Mouse (Mus musculus) midbrain, embryonic 14.5 days (tissue): ENCODE data around the gene Xpnpep1. TPM values are rescaled to one million over a fixed set of nuclear protein-coding genes. Genes with fewer than 3 reads are reported as not detected.

Source experiments
- ATAC-seq: fragments of 200-750 bp; cut with Nextera tagmentation; 2 replicates; pipeline ENCODE4 v1.8.0; 2017; ENCODE audit warnings: moderate number of reproducible peaks, moderate library complexity; ENCODE audit not compliant: low FRiP score, low TSS enrichment
- DNase-seq: peaks from one replicate; pipeline ENCODE4 v3.0.0-alpha.2; 2015
- H3K27ac ChIP-seq: fragments of 300-500 bp; sonication (generic); replicated peaks from 2 replicates; pipeline ENCODE4 v1.5.1; 2014; ENCODE audit warnings: mild to moderate bottlenecking, low read depth, low read length, moderate library complexity
- H3K27me3 ChIP-seq: fragments of 300-500 bp; sonication (generic); 2 replicates; pipeline ENCODE4 v1.6.1; 2014; ENCODE audit warnings: low read length, control low read depth, mixed read lengths; ENCODE audit not compliant: control insufficient read depth, insufficient read depth
- H3K36me3 ChIP-seq: fragments of 300-500 bp; sonication (generic); 2 replicates; pipeline ENCODE4 v1.6.1; 2014; ENCODE audit warnings: low read length, control low read depth; ENCODE audit not compliant: control insufficient read depth, insufficient read depth
- H3K4me1 ChIP-seq: fragments of 300-500 bp; sonication (generic); 2 replicates; pipeline ENCODE4 v1.6.1; 2014; ENCODE audit warnings: mild to moderate bottlenecking, antibody characterized with exemption, low read length, control low read depth; ENCODE audit not compliant: control insufficient read depth, insufficient read depth
- H3K4me2 ChIP-seq: fragments of 300-500 bp; sonication (generic); 2 replicates; pipeline ENCODE4 v1.6.1; 2014; ENCODE audit warnings: mild to moderate bottlenecking, low read length, moderate library complexity
- H3K4me3 ChIP-seq: fragments of 300-500 bp; sonication (generic); replicated peaks from 2 replicates; pipeline ENCODE4 v1.5.1; 2014; ENCODE audit warnings: low read depth, low read length
- H3K9ac ChIP-seq: fragments of 300-500 bp; sonication (generic); replicated peaks from 2 replicates; pipeline ENCODE4 v1.6.1; 2014; ENCODE audit warnings: mild to moderate bottlenecking, low read length, moderate library complexity
- H3K9me3 ChIP-seq: fragments of 300-500 bp; sonication (generic); 2 replicates; pipeline ENCODE4 v1.6.1; 2016; ENCODE audit warnings: low read length, control low read depth, mixed read lengths; ENCODE audit not compliant: control insufficient read depth
- WGBS: fragments of 180-500 bp; shearing (Covaris S2); extraction: QIAGEN DNeasy Blood & Tissue Kit; methylation state at CpG from one replicate; pipeline ENCODE4 v1.1.7; 2014; 5-methylcytosine and 5-hydroxymethylcytosine counted together
- polyA plus RNA-seq: library from polyadenylated mRNA; unstranded; fragments of >200 nt; fragmentation: Nextera tagmentation; extraction: Ambion mirVana; gene quantifications from 2 replicates; pipeline ENCODE4 v1.2.1, GENCODE M21; 2014

Gene Xpnpep1
- polyA plus RNA-seq, 1 experiment from 2014 or later, result 136 TPM

DNA sequence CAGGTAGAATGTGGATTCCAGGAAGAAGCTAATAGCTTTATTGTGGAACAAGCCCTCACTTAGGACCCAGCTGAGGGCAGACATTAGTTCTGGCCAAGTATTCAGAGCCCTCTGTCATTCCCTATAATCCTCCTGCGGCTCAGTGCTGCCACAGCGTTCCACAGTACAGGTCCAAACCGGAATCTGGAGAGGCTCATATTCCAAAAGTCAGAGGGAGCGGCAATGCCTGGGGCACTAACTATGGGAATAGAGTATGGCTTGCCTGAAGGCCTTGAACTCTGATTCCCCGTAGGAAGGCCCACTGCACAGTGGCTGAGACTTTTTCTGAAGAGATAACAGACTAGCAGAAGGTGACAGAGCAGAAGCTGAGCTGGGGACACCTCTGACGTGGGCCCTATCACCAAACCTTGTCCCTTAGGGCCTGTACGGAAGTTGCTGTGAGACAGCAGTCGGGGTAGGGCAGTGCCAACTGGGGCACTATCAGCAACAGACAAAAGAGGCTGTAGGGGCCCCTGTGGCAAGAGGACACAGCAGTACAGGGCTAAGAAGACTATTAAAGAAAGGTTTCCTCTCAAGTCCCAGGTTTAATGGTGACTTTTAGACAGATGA lies 18.8 kb upstream of the Xpnpep1 start:
- DNase-seq, result no peak
- 90% methylated on average over 8 of the region's 8 CpGs for WGBS

DNA sequence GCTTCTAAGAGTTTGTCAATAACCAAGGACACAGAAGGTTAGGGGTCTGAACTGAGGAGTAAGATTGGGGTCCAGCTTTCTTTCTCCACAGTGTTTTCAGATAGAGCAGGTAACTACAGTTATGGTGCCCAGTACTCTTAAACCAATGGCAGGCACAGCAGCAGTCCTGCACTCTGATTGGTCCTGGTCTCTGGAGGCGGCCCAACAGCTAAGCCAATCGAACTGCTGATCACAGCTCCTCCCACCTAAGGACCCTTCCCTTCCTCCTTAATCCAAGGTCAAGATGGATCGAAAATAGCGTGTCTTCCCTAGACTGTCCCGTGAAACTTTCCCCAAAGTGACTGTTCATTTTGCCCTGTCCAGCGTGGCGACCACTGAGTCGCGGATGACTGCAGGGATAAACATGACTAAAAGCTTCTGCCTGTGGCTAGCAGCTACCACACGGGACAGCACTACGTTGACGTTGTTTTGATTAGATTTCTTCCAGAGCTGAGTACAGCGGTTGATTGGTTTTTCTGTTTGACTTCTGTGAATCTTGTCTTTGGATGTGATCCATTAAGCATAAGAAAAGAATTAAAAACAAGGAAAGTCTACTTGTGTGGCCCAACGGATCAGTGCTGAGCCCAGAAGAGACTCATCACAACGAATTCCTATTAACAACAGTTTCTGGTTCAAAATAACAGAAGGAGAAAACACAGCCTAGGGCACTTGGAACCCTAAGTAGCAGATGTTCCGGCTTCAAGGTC lies 18.1 kb upstream of the Xpnpep1 start:
- Histone ChIP-seq H3K4me3 (no peak overlapping the region), H3K36me3 (no peaks in the 10 kb centered on the region), H3K27me3 (no peaks in the 10 kb centered on the region), H3K27ac (no peak overlapping the region), H3K4me2 (no peak overlapping the region), H3K9me3 (no peaks in the 10 kb centered on the region), H3K9ac (no peak overlapping the region), H3K4me1 (no peaks in the 10 kb centered on the region)
- DNase-seq, result no peak
- 90% methylated on average over 16 of the region's 16 CpGs for WGBS
- no peak for ATAC-seq

More for the DNA sequence above, 18.8 kb upstream of the Xpnpep1 start:
- no peak for ATAC-seq
- H3K4me2 ChIP-seq, result no peak overlapping the region
- H3K4me3 ChIP-seq, result no peak overlapping the region
- no peaks in the 10 kb centered on the region for H3K36me3 ChIP-seq
- no peaks in the 10 kb centered on the region for H3K4me1 ChIP-seq
- H3K27me3 ChIP-seq, result no peaks in the 10 kb centered on the region
- H3K27ac ChIP-seq, result no peak overlapping the region
- H3K9me3 ChIP-seq, result no peaks in the 10 kb centered on the region
- H3K9ac ChIP-seq, result no peak overlapping the region

DNA sequence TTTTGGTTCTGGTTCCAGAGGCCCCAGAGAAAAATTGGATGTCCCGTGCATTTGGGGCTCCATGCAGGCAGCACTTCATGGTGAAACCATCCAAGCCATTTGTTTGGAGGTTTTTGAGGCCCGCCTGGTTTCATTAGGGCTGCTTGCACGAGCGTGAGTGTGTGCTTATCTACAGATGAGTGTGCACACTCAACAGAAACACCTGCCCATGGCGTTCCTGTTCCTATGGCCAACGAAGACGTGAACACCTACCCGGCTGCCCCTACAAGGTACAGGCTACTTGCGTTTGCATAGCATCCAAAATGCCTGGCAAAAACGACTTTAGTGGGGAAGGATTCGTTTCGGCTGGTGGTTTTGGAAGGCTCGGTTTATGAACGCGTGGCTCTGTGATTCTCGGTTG lies 13.3 kb upstream of the Xpnpep1 start:
- Histone ChIP-seq H3K36me3 (no peaks in the 10 kb centered on the region), H3K9ac (no peak overlapping the region), H3K27ac (no peak overlapping the region), H3K4me3 (no peak overlapping the region), H3K27me3 (no peaks in the 10 kb centered on the region), H3K4me2 (no peak overlapping the region), H3K4me1 (0 out of 2 replicates have a peak, but pooled peaks cover 3% of the 10 kb centered on the region), H3K9me3 (peaks cover 4% of the 10 kb centered on the region; the same call in 1 of the 2 replicates)
- no peak for DNase-seq
- ATAC-seq, result no peak
- 92% methylated on average over 16 of the region's 16 CpGs for WGBS

DNA sequence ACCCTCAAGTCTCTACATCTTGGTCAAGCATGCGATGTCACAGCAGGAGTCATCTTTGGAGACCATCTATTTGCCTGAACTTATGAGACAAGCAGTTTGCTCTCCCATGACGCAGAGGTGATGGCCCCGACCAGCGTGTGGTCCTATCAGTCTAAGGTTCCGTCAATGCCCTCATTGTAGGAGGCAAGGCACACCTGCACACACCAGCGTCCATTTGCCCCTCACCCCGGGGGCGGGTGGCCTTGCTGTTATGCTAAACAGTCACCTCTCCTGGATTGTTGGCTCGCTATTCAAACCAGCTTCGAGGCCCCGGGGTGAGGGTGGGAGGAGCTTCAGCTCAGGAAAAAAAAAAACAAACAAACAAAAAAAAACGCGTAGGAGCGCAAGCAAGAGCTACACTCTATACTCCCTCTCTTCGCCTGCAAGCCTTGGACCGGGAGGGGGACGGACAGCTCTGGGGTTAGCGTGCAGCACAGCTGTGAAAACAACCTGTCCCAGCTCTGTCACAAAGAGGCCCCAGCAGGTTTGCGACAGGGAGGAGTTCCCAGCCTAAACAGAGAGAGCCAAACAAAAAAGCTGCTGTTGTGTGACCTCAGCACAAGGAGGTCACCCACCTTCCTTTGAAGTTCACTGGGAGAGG lies 12.1 kb upstream of the Xpnpep1 start:
- H3K4me1 ChIP-seq, result 0 out of 2 replicates have a peak, but pooled peaks cover 3% of the 10 kb centered on the region
- WGBS, result 18% methylated on average over 19 of the region's 19 CpGs
- H3K9ac ChIP-seq, result no peak overlapping the region
- H3K9me3 ChIP-seq, result peaks cover 4% of the 10 kb centered on the region; the same call in 1 of the 2 replicates
- no peak overlapping the region for H3K27ac ChIP-seq
- H3K4me3 ChIP-seq, result no peak overlapping the region; the same call in 1 of the 2 replicates
- H3K4me2 ChIP-seq, result peak overlapping the region; percentile 42
- DNase-seq (peak; percentile 34), ATAC-seq (no peak)
- no peaks in the 10 kb centered on the region for H3K27me3 ChIP-seq
- H3K36me3 ChIP-seq, result no peaks in the 10 kb centered on the region

DNA sequence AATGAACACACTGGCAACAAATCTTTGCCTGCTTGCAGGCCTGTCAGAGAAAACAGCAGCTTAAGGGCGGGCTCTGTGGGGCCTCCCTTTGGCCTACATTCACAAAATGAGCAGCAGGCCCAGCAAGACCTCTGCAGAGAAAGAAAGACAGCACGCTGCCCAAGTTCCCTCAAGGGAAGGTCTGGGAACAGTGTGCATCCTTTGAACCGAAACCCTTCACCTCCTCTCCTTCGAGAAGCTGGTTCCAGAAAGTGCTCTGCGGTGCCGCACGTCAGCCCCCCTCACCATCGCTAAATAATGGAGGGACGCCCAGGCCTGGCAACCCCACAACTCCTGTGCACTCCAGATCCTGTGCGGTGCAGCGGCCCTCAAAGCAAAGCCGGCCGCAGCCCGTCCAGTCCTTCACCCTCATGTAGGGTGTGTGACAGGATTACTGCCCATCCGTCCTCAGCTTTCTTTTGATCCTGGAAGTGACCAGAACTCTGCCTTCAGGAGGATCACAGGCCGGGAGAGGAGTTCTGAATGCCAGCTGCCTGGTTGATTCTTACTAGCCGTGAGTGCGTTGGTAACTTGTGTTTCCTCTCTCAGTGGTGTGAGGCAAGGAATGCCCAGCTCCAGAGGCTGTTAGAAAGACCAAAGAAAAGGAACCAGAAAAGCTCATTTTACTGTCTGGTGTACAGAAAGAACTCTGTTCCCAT lies 11.4 kb upstream of the Xpnpep1 start:
- Histone ChIP-seq H3K4me2 (no peak overlapping the region), H3K27ac (no peak overlapping the region), H3K4me1 (0 out of 2 replicates have a peak, but pooled peaks cover 3% of the 10 kb centered on the region), H3K36me3 (no peaks in the 10 kb centered on the region), H3K4me3 (no peak overlapping the region), H3K9me3 (peaks cover 4% of the 10 kb centered on the region; the same call in 1 of the 2 replicates), H3K9ac (no peak overlapping the region), H3K27me3 (no peaks in the 10 kb centered on the region)
- 58% methylated on average over 18 of the region's 18 CpGs for WGBS
- no peak for ATAC-seq
- no peak for DNase-seq

DNA sequence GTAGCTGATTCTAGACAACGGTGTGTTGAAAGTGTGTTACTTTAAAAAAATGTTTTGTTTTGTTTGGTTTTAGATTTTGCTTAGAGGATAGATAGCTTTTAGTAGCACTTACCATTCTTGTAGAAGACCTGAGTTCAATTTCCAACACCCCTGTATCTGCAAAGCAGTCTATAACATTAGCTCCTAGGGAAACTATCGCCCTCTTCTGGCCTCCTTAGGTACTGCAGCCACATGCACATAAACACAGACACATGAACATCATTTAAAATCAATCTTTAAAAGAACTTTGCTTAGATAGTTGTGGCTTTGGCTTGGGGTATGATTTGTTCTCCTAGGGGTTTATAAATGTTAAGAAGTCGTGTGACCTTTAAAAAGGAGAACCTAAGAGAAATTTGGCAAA lies 10.1 kb upstream of the Xpnpep1 start:
- Histone ChIP-seq H3K36me3 (no peaks in the 10 kb centered on the region), H3K9me3 (peaks cover 4% of the 10 kb centered on the region; the same call in 1 of the 2 replicates), H3K27ac (no peak overlapping the region), H3K27me3 (no peaks in the 10 kb centered on the region), H3K9ac (no peak overlapping the region), H3K4me3 (no peak overlapping the region), H3K4me2 (no peak overlapping the region), H3K4me1 (0 out of 2 replicates have a peak, but pooled peaks cover 3% of the 10 kb centered on the region)
- 80% methylated on average over 3 of the region's 3 CpGs for WGBS
- no peak for ATAC-seq
- no peak for DNase-seq

DNA sequence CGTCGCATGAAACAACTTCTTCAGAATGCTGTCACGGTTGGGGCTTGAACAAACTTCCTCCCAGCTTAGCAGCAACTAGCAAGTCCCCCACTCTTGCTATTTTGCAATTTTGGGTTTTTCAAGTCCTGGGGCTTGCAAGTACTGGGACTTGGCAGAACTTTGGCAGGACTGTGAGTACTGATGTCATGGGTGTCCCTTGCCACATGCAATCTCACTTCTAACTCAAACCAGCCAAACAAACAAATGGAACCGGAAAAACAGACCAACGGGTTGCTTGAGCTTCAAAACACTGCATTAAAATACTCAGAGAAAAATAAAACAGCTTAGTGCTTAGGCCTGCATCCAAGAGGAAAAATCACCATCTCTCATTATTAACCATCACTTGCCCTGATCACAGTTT lies 7.2 kb upstream of the Xpnpep1 start:
- Histone ChIP-seq H3K9ac (no peak overlapping the region), H3K27ac (no peak overlapping the region), H3K9me3 (peaks cover 4% of the 10 kb centered on the region; the same call in 1 of the 2 replicates), H3K4me3 (no peak overlapping the region), H3K27me3 (no peaks in the 10 kb centered on the region), H3K4me1 (0 out of 2 replicates have a peak, but pooled peaks cover 2% of the 10 kb centered on the region), H3K36me3 (no peaks in the 10 kb centered on the region), H3K4me2 (no peak overlapping the region)
- 88% methylated on average over 5 of the region's 5 CpGs for WGBS
- ATAC-seq (no peak), DNase-seq (no peak)

DNA sequence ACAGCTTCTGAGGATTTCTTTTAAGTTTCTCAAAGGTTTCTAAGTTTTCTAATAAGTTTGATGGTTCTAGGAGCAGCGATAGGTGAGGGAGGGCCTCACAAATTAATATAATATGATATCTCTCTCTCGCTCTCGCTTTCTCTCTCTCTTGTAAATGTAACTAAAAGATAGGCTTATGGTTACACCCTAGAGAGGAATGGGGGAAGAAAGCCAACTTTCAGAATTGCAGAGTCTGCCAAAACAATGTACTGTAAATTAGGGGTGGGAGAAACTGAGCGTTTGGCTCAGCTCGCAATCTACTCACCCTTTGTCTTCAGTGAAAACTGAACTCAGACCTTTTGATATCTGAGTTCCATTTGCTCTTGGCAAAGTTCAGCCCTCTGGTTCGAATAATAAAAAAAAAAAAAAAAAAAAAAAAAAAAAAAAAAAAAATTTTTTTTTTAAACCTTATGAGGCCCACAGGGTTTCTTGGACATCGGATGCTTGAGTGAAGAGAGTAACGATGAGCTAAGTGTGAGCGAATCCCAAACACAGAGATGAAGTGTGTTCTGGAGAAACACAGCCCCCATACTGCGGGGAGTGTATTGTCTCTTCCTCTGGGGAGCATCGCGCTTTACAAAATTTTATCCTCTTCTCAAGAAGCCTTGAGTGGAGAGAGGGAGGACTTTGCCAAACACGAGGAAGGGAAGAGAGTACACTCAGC lies 3.6 kb upstream of the Xpnpep1 start:
- Histone ChIP-seq H3K4me1 (0 out of 2 replicates have a peak, but pooled peaks cover 3% of the 10 kb centered on the region), H3K27me3 (no peaks in the 10 kb centered on the region), H3K4me3 (no peak overlapping the region), H3K4me2 (no peak overlapping the region), H3K9ac (no peak overlapping the region), H3K36me3 (no peaks in the 10 kb centered on the region), H3K9me3 (no peaks in the 10 kb centered on the region), H3K27ac (no peak overlapping the region)
- ATAC-seq, result no peak
- DNase-seq, result no peak
- WGBS, result 88% methylated on average over 13 of the region's 13 CpGs
